Mouse (Mus musculus): ENCODE measurements around the gene Gprc5c.

DNA sequence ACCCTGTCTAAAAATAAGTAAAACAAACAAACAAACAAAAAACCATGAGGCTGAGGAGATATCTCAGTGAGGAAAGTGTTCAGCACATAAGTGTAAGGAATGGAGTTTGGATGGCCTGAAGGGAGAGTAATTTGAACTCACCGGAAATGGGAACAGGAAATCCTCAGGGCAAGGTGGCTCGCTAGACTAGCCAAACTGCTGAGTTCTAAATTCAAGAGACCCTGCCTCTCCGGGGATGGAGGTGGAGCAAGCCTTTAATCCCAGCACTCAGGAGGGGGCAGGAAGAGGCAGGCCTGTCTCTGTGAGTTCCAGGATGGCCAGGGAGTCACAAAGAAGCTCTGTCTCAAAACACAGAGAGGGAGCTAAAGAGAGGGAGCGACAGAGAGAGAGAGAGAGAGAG, 40.6 kb upstream of the Gprc5c start:
- TF ChIP-seq CTCF (IDR thresholded peaks at IDR 0.05; ENCODE audit: low read depth, low read length), result no peak
- no peak for TF ChIP-seq POLR2A (IDR thresholded peaks at IDR 0.05; ENCODE audit: borderline replicate concordance, low read depth, low read length)
